Mouse (Mus musculus) fat pad, adult 2 months (tissue): ENCODE data around the gene Dglucy.
"Not testable (repeated sequence)": the region's sequence is repeated elsewhere in the genome, so short reads cannot be mapped to it uniquely, and the experiment has no call there.

ENCODE experiments used
- DNase-seq: peaks from one replicate; pipeline ENCODE4 v3.0.0-alpha.2; 2011; ENCODE audit warnings: low read depth, low spot score; ENCODE audit errors: extremely low read depth

Dglucy gene

DNA sequence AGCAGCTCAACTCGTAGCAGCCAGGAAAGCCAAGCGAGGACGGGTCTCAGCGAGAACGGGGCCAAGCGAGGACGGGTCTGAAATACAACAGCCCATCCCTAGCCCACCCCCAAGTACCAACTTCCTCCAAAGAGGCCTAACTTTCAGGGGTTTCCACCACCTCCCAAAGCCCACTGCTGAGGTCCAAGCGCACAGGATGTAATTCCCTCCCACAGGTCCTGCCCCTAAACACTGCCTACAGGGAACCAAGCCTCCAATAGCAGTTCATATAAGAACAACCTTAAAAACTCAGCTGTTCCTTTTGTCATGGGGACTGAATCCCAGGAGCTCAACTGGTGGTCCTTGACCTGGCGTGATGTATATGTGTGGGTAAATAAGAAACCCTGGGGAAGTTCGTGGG, 1.6 kb downstream of the Dglucy start:
- no peak for DNase-seq

DNA sequence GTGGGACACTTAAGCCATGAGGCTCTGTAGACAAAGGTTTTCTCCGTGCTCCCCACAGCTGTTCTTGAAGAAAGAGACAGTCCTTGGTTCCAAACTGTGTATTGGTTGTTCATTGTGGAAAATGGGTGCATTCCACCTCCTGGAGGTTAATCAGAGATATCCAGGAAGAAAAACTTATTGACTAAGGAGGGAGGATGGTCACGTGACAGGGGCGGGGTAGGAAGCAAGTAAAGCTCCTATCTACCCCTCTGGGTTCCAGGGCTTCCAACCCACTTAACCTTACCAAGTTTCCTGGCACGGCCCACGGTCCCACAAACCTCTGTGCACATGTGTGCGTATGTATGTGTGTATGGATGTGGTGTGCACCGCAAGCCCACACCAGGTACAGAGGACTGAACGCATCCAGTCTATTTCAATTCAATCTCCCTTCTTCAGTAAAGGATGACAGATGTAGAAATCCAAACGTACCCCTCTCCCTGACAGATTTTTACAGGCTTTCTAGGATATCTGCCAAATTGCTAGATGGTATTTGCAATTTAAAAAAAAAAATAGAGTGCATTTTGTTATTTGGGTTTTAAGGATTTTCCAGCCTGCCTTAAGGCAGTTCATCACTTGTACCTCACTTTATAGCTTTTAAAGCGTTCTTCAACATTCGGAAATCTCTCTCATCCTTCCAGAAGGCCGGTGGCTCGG, 2.7 kb downstream of the Dglucy start:
- no peak for DNase-seq

DNA sequence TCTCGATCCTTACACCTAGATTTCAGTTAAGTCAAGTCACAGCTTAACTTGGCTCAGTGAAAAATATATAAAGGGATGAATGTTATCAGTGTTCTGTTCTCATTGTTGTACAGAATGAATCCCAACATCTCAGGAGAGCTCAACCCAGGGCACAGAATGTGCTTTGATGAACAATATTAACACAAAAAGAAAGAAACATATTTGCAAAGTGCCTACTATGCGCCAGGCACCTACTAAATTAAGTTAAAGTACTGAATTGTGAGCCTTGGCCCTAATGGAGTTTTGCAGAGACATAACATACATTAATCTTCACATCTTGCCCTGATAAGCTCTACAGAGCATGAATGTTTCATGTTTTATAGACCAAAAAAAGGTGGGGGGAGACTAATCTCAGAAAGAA, 5.3 kb downstream of the Dglucy start:
- DNase-seq, result no peak

DNA sequence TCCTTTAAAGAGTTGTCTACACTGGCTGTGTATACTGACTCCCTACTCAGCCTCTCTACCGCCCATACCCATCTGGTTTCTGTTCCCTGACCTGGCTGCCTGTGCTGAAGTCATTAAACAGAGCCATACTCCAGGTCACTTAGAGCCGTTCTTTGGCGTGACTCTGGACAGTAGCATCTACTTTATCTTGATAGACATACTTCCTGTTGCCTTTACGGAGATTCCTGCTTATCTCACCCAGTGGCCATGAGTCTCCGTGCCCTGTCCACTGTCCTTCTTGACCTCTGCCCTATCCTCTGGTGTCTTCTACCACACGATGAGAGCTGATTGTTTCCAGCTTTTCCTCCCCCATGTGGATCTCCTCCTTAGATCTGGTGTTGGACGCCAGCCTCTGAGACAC, 6.5 kb downstream of the Dglucy start:
- DNase-seq, result no peak

DNA sequence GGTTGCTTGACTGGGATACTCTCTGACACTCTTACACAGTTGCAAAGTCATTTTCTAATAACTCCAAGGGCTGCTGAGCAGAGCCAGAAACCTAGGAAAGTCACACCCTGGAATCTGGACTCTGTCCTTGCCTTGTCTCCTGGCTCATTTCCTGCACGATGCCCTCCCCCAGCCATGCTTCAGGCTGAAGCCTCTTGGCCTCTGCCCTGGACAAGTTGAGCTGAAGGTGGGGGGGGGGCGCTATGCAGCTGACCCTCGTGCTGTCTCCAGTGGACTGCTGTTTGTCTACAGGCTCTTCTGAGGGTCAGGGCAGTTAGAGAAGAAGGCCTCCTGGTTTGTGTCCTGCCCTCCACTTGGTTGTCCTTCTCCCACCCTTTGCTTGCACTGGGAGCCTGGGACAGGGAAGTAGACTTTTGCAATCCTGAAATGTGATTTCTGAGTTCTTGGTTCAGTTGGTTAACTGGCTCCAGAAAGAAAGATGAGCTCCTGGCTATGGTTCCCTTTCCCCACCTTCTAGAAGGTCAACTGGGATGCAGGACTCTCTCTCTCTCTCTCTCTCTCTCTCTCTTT, 11.2 kb downstream of the Dglucy start:
- DNase-seq, result no peak

DNA sequence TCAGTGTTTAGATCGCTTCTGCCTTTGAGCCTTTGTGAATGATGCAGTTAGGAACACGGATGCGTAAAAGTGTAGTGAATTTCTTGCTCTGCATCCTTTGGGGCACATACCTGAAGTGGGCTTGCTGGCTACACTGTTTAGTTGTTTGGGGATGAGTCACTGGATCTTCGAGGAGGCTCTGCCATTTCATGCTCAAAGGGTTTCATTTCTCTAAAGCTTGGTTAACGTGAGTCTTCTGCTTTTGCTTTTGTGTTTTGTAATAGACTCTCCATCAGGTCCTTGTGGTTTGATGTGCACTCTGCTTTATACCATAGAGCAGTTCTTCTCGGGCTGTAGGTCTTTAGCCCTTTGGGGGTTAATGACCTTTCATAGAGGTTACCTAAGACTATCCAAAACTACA, 12.6 kb downstream of the Dglucy start:
- no peak for DNase-seq

DNA sequence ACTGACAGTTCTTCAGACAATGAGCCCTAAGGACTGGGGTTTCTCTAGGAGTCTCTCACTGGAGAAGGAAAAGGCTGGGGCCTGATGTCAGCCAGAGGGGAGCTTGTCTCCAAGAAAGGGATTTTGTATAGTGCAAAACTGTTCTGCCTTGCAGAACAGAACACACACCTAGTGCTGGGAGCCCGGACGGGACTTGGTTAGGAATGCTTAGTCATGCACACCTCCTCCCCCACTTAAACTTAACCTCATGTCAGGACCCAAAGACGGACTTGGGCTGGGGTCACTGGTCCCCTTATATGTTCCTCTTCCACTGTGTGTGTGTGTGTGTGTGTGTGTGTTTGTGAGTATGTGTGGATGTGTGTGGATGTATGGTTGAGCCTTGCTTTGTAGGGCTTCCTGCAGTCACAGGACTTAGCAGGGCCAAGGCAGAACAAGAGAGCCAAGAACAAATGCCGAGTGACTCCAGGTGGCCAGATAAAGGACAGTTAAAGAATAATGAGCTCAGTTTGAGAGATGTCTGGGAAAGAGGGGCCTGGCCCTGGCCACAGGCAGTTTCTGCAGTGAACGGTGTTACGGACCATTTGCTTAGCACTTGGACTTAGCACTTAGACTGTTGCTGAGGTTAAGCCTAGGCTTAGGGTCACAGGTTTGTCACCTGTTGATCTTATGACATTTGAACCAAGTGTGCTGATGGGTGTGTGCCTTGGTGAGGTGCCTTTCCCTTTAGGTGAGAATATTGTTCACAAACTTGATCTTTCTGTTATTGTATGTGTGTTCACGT, 15.8 kb downstream of the Dglucy start:
- no peak for DNase-seq

DNA sequence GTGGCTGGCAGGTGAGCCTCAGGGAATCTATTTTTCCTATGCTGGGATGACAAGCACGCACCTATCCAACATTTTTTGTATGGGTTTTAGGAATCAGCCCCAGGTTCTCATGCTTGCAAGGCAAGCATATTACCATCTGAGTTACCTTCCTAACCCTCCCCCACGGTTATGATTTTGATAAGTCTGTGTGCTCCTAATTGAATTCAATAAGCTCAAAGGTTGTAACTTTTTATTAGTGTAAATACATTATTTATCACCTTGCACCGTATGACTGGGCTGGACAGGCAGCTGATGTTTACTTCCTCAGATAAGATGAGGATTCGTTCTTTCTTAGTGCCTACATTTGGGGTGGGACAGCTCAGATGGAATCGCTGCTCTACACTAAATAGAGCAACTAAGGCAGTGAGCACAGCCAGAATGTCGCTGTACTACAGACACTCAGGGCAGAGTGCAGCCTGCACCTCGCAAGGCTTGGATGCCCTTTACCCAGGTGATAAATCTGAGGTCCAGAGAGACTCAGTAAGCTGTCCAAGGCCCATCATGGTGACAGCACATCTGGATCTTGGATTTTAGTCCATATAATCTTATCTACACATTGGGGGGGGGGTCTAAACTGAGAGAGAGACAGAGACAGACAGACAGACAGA, 16.7 kb downstream of the Dglucy start:
- no peak for DNase-seq

DNA sequence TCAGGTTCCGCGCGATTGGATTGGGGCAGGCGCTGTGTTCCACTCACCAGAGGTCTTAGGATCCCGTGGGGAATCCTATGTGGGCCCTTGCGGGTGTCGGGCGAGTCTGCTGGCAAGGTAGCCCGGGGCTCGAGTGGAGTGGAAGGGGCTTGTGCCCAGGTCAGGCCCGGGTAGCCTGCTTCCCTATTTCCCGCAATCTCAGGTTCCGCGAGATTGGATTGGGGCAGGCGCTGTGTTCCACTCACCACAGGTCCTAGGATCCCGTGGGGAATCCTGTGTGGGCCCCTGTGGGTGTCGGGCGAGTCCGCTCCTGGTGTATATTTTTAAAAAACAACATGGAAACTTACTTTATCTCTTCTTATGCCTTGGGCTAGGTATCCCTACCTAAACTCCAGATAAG, 24.5 kb downstream of the Dglucy start:
- DNase-seq, result not testable (repeated sequence)

DNA sequence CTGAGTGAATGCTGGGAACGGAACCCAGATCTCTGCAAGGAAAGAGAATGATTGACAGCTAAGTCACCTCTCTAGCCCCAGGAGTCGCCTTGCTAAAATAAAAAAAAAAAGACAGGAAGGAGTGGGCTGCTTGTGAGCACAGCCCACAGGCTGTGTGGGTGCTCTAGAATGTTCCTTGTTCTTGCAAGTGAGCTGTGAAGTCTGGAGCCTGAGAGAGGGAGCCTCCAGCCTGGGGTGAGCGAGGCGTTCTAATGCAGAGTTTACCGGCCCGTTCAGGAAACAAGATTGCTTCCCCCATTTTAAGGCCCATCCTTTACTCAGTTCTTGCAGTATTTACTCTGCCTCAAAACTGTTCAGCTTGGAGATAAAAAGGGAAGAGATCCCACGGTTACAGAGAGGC, 28.4 kb downstream of the Dglucy start:
- no peak for DNase-seq

DNA sequence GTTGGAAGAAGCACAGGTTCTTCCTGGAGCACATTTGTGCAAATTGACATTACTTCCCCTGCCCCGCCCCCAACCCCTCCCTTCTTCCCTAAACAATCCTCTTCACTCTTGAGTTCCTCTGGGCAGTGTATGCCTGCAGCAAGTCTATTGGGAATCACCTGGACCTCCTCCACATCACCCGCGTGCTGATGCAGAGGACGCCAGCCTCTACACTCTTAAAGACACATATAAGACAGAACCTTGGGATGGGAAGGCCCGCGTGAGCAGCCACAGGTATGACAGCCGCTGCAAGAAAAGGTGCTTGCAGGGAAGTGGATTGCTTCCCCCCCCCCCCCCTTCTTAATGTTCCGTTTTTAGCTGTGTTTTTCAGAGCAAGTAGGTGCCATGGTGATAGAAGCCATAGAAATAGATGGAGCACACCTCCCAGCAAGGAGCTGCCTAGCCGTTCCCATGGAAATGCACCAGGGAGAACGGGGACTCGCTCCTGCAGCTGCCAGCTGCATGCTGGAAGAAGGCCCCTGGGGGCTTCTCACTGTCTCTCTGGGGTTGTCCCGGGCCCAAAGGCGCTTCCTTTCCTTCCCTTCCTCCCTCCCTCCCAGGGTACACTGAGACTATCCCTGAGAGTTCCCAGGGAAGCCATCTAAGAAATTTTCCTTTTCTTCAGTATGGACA, 29.9 kb downstream of the Dglucy start:
- DNase-seq, result no peak

DNA sequence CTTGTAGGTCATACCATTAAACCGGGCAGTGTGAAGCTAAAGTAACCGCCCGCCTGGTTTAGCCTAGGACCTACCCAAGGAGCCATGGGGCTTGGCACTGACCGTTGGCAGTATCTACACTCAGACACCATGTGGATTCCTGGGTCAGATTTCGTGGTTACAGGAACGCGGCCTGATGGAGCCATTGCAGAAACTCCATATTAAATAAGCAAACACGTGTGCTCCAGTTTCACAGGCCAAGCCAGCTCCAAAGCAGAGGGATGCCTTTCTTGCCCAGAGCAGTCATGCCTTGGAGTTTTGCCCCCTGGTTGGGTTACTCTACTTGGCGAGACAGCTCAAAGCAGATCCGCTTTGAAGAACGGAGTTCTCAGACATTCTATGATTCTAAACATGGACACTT, 31.7 kb downstream of the Dglucy start:
- DNase-seq, result no peak

DNA sequence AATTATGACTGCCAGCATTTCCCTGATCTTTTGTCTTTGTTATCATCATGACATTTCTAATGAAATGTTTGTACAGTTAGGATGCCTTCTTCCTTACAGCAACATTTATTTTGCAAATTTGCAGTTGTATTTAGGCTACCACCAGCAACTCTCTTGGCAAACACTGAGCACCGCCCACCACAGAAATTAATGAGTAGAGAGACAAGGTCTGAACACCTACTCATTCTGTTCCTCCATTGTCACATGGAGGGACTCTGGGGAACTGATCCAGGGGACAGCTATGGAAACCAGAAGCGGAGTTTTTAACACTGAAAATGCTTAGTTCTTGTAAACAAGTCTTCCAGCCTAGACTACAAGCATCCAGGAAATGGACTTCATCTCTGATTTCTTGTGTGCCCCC, 35.0 kb downstream of the Dglucy start:
- DNase-seq, result no peak

DNA sequence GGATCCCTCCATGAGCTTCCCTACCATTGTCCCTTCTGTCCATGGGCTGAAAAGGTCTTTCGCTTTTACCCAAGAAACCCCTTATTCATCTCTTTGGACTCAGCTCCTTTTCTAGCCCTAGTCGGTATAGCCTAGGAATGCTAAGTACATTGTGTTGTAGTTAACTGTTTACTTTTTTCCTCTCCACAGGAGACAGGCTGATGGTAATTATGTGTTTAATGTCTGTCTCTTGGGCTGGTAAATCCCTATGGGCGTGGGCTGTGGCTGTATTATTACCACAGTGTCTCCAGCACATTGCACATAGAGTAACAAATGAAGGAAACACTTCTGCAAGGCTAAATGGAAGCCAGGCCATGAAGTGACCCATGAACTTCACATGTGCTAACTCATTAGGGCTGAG, 35.8 kb downstream of the Dglucy start:
- DNase-seq, result no peak

DNA sequence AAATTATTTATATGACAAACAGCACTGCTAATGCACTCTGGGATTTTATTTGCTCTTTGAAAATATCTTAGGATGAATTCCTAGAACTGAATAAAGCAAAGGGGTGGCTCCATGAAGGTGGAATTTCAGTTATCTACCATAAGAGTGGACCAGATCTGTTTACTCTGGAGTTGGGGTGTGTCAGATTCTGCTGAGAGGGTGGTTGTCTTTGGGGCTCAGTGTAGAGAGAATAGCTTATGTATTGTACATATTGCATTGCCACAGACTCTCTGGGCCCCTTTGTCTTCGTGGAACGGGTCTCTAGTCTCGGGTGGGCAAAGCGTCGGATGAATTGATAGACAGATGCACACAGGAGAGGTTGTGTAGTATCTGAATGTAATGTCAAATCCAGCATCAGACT, 38.0 kb downstream of the Dglucy start:
- DNase-seq, result no peak

DNA sequence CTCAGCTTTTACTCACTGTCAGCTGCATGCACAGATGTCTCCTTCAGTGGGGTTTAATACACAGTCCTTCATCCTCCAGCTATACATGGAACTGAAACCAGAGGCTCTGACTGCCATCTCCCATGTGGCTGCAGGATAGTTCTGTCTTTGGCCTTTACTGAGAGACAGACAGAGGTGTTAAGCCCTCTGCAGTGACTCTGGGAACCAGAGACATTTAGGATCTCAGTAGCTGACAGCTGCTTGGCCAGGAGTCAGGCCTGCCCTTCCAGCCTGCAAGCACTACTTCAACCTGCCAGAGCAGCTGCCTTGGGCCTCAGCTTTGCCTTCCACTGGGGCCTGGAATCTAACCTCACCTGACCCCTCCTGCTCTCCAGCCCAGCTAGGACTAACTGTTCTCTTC, 41.1 kb downstream of the Dglucy start:
- DNase-seq, result no peak

DNA sequence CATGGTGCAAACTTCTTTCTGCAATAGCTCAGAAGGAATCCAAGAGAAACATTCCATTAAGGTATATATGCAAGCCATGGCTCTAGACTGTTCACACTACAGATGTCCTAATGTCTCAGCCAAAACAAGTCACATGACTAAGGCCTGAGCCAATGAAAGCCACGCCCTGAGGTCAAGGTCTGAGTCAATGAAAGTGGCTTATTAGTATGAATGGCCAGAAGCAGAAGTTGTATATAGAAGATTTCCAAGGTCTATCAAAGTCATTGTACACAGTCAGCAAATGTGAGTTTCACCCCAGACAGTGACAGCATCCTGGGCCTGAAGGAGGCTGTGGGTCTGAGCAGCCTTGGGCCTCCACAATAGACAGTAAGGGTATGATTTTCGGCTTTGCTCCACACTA, 52.2 kb downstream of the Dglucy start:
- peak; percentile 21 for DNase-seq

DNA sequence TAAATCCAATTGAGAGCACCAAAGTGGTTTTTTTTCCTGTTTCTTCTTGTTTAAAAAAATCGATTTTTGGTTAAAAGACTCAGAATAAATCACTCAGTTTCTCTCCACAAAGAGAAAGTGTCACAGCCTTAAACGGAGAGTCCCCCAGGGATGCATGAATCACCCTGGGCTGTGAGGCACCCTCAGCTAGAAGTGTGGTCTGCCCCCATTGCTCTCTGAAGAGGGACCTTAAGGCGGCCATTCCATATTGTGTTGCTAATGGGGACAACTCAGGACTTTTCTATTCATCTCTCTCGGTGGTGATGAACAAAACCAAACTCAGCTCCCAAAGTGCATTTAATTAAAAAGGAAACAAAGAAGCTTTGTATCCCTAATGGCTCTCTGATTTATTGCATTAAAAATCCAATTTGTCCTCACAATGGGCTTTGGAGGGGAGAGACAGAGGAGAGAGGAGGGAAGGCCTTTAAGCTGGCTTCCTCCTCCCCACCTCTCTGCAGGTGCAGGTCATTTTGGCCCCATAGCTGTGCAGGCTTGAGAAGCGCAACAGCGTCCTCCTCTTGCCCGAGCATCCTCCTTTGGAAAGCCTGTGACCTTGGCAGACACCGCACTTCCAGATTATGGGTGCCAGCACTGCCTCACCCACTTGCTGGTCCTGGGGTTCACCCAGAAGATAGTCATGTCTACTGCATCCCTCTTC, 52.9 kb downstream of the Dglucy start:
- no peak for DNase-seq

DNA sequence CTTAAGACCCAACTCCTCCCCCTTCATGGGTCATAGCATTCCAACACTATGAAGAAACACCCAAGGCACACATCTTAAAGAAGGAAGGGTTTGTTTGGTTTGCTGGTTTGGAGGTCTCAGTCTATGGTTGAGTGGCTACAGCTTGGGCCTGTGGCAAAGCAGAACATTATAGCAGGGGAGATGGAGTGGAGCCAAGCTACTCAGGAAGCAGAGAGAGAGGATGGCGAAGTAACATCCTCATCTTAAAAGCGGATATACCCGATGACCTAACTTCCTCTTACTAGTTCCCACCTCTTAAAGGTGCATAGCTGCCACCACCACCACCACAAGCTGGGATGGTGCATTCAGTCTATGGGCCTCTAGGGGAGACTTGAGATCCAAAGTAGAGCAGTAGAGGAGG, 58.4 kb downstream of the Dglucy start:
- no peak for DNase-seq

DNA sequence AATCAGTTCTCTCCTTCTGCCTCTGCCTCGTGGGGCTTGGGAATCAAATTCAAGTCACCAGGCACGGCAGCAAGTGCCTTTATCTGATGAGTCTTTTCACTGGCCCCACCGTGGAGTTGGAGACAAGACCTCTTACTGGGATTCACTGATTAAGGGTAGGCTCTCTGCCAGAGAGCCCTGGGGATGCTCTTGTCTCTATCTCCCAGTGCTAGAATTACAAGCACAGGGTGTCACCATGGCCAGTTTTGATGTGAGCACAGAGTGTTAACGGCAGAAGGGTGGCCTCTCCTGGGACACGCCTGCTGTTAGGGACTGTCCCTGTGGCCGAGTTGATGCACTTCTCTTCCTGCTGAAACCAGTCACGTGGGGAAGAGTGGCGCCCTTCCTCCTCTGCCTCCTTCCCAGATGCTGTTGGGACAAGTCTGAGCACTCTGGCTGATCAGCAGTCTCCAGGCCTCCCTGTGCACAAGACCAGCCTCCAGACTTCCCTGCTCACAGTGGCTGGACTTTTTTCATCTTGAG, 60.3 kb downstream of the Dglucy start:
- no peak for DNase-seq

DNA sequence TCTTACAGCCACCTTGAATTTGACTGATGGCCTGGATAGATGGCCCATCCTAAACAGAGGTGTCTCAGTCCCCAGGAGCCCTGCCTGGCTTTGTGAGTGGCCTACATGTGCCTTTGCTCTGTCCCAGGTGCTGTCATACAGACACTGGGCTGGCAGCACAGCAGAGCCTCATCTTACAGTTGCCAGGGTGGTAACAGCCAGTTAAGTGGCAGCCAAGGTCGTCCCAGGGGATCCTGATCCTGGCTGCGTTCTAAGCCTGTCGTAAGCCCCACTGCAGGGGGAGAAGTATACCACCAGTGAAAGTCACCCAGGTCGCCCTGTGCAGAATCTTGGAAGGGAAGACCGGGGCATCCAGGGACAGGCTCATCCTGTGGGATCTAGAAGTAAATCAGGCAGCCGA, 61.1 kb downstream of the Dglucy start:
- DNase-seq, result no peak
